Mouse (Mus musculus) ES-Bruce4 (cell line): Measurements from ENCODE around the gene Gm21118. TPM values are rescaled to one million over a fixed set of nuclear protein-coding genes. Genes with fewer than 3 reads are reported as not detected.
"Not testable (repeated sequence)": the region's sequence is repeated elsewhere in the genome, so short reads cannot be mapped to it uniquely, and the experiment has no call there.

Experiments
- H3K27ac ChIP-seq: 2 replicates; pipeline ENCODE4 v1.5.1; 2012; ENCODE audit warnings: low read length, inconsistent platforms; ENCODE audit not compliant: insufficient read depth
- H3K27me3 ChIP-seq: 2 replicates; pipeline ENCODE4 v1.6.1; 2012; ENCODE audit warnings: mild to moderate bottlenecking, low read length, inconsistent platforms; ENCODE audit not compliant: control insufficient read depth, poor library complexity, insufficient read depth, severe bottlenecking
- H3K36me3 ChIP-seq: 2 replicates; pipeline ENCODE4 v1.6.1; 2012; ENCODE audit warnings: inconsistent platforms, mild to moderate bottlenecking, low read length, moderate library complexity; ENCODE audit not compliant: control insufficient read depth, poor library complexity, insufficient read depth, severe bottlenecking
- H3K4me1 ChIP-seq: one replicate; pipeline ENCODE4 v1.8.1; 2011; ENCODE audit warnings: low read length; ENCODE audit not compliant: control insufficient read depth, insufficient read depth
- H3K4me3 ChIP-seq: 2 replicates; pipeline ENCODE4 v1.5.1; 2011; ENCODE audit warnings: low read depth, mild to moderate bottlenecking, low read length
- H3K9ac ChIP-seq: 2 replicates; pipeline ENCODE4 v1.6.1; 2012; ENCODE audit warnings: low read depth, mild to moderate bottlenecking, inconsistent platforms; ENCODE audit not compliant: poor library complexity, severe bottlenecking
- H3K9me3 ChIP-seq: replicated peaks from 2 replicates; pipeline ENCODE4 v1.6.1; 2012; ENCODE audit warnings: mild to moderate bottlenecking, low read length, inconsistent platforms; ENCODE audit not compliant: control insufficient read depth, poor library complexity, insufficient read depth, severe bottlenecking
- polyA plus RNA-seq: library from polyadenylated mRNA; stranded (reverse); fragments of >200 nt; gene quantifications from 2 replicates; pipeline ENCODE4 v1.2.4, GENCODE M21; 2011; ENCODE audit warnings: low read depth; ENCODE audit not compliant: missing spikeins, insufficient read depth, insufficient read length

Gm21118 gene
- polyA plus RNA-seq: not detected in 2 replicates

- not testable (repeated sequence) for H3K9me3 ChIP-seq, H3K27me3 ChIP-seq, H3K9ac ChIP-seq, H3K4me3 ChIP-seq, H3K36me3 ChIP-seq, H3K27ac ChIP-seq, H3K4me1 ChIP-seq
Observed at GRCm38 (mm10) chrY:70273542-70273941, at the start of gene Gm21118. Gm21118 (minus strand) TSS chrY:70273642.

- H3K4me1 ChIP-seq, H3K9ac ChIP-seq, H3K27me3 ChIP-seq, H3K36me3 ChIP-seq, H3K4me3 ChIP-seq, H3K27ac ChIP-seq, H3K9me3 ChIP-seq: not testable (repeated sequence)
Observed at GRCm38 (mm10) chrY:70303187-70303586, 29.7 kb upstream of the Gm21118 start, which contains the start of the genes Gm29423 and Gm29644. Gm29423 (minus strand) TSS chrY:70303287. Gm29644 (minus strand) TSS chrY:70303343.

Other genes with a start within 250 kb of the Gm21118 start
- gene Gm29423, start 29.6 kb upstream of the Gm21118 start, polyA plus RNA-seq: not detected in 2 replicates
- gene Gm29644, start 29.7 kb upstream of the Gm21118 start, polyA plus RNA-seq: not detected in 2 replicates
- not detected in 2 replicates for gene Gm20888, start 168.2 kb upstream of the Gm21118 start, polyA plus RNA-seq